Mouse (Mus musculus) layer of hippocampus, adult 18-20 months (tissue): Measurements from ENCODE around the gene Eps8. TPM values are rescaled to one million over a fixed set of nuclear protein-coding genes. Genes with fewer than 3 reads are reported as not detected.

Experiments
- DNase-seq, 2 experiments: peaks; one replicate each; pipeline ENCODE4 v3.0.0; 2022; ENCODE audit warnings: low spot score in 2 of 2
- total RNA-seq, 2 experiments: library from RNA; stranded (reverse); gene quantifications; 2 replicates each; pipeline ENCODE4 v1.2.3; 2021

The Eps8 gene
- total RNA-seq, 2 experiments from 2014 or later, result 38.8 to 42.1 TPM

GRCm38 (mm10) chr6:137573897-137574296 is 80.8 kb downstream of the Eps8 start:
- no peak for DNase-seq

- DNase-seq, result no peak
These were observed 84.0 kb downstream of the Eps8 start for GRCm38 (mm10) chr6:137570718-137571131.

- no peak for DNase-seq
These were observed 84.7 kb downstream of the Eps8 start for GRCm38 (mm10) chr6:137570019-137570418.

- DNase-seq, result no peak
These were observed 85.6 kb downstream of the Eps8 start for GRCm38 (mm10) chr6:137569071-137569470.

- no peak for DNase-seq
These were observed 88.8 kb downstream of the Eps8 start for GRCm38 (mm10) chr6:137565890-137566289.

GRCm38 (mm10) chr6:137565454-137565853 is 89.2 kb downstream of the Eps8 start:
- DNase-seq, result no peak

- no peak for DNase-seq
These were observed 94.3 kb downstream of the Eps8 start for GRCm38 (mm10) chr6:137560358-137560859.

- DNase-seq, result no peak
These were observed 95.8 kb downstream of the Eps8 start for GRCm38 (mm10) chr6:137558840-137559239.

- no peak for DNase-seq
These were observed 97.0 kb downstream of the Eps8 start for GRCm38 (mm10) chr6:137557671-137558070.

- DNase-seq, result no peak
These were observed 97.5 kb downstream of the Eps8 start for GRCm38 (mm10) chr6:137557159-137557558.

- DNase-seq, result no peak
These were observed 98.0 kb downstream of the Eps8 start for GRCm38 (mm10) chr6:137556636-137557035.

- DNase-seq, result no peak
These were observed 104.5 kb downstream of the Eps8 start for GRCm38 (mm10) chr6:137550181-137550580.

- DNase-seq, result no peak
These were observed 106.1 kb downstream of the Eps8 start for GRCm38 (mm10) chr6:137548613-137549012.

- DNase-seq, result no peak
These were observed 107.1 kb downstream of the Eps8 start for GRCm38 (mm10) chr6:137547555-137547954.

- DNase-seq, result no peak
These were observed 108.6 kb downstream of the Eps8 start for GRCm38 (mm10) chr6:137546101-137546500.

- DNase-seq, result no peak
These were observed 109.3 kb downstream of the Eps8 start for GRCm38 (mm10) chr6:137545341-137545740.

- peak in 1 of 2 experiments; percentile 3 for DNase-seq
These were observed 112.2 kb downstream of the Eps8 start for GRCm38 (mm10) chr6:137542231-137543152.

GRCm38 (mm10) chr6:137541216-137542176 is 113.2 kb downstream of the Eps8 start:
- no peak for DNase-seq

- no peak for DNase-seq
These were observed 113.9 kb downstream of the Eps8 start for GRCm38 (mm10) chr6:137540800-137541199.

GRCm38 (mm10) chr6:137540346-137540745 is 114.3 kb downstream of the Eps8 start:
- DNase-seq, result no peak

- no peak for DNase-seq
These were observed 115.5 kb downstream of the Eps8 start for GRCm38 (mm10) chr6:137539219-137539618.
